Mouse (Mus musculus) kidney, postnatal 36 days (tissue): ENCODE data around the gene Gm28042.

Source experiments
- DNase-seq, 2 experiments: peaks; one replicate each; pipeline ENCODE4 v3.0.0; 2021 to 2022; ENCODE audit warnings: mixed read lengths in 2 of 2

The Gm28042 gene

GRCm38 (mm10) chr2:120060651-120061050 is 33.4 kb downstream of the Gm28042 start:
- DNase-seq: peak; percentile 30 to 37

GRCm38 (mm10) chr2:120062248-120062647 is 35.0 kb downstream of the Gm28042 start:
- no peak for DNase-seq

- DNase-seq: no peak
These were observed 37.3 kb downstream of the Gm28042 start for GRCm38 (mm10) chr2:120064639-120065038.

GRCm38 (mm10) chr2:120065243-120065642 is 38.0 kb downstream of the Gm28042 start:
- DNase-seq: no peak

- DNase-seq: no peak
These were observed 38.9 kb downstream of the Gm28042 start for GRCm38 (mm10) chr2:120066224-120066623.

GRCm38 (mm10) chr2:120068555-120069465 is 41.5 kb downstream of the Gm28042 start:
- DNase-seq: peak; percentile 27 to 60

GRCm38 (mm10) chr2:120069466-120069990 is 42.2 kb downstream of the Gm28042 start:
- DNase-seq: no peak

- DNase-seq: no peak
These were observed 46.8 kb downstream of the Gm28042 start for GRCm38 (mm10) chr2:120074096-120074495.

GRCm38 (mm10) chr2:120076076-120076705 is 48.9 kb downstream of the Gm28042 start:
- peak; percentile 68 to 86 for DNase-seq

GRCm38 (mm10) chr2:120082416-120082815 is 55.1 kb downstream of the Gm28042 start:
- DNase-seq: no peak

- peak; percentile 37 to 61 for DNase-seq
These were observed 57.5 kb downstream of the Gm28042 start for GRCm38 (mm10) chr2:120084593-120085361.

- no peak for DNase-seq
These were observed 58.7 kb downstream of the Gm28042 start for GRCm38 (mm10) chr2:120086038-120086437.

- DNase-seq: no peak
These were observed 60.1 kb downstream of the Gm28042 start for GRCm38 (mm10) chr2:120087391-120087790.

GRCm38 (mm10) chr2:120087897-120088296 is 60.6 kb downstream of the Gm28042 start:
- DNase-seq: no peak

- DNase-seq: no peak
These were observed 63.7 kb downstream of the Gm28042 start for GRCm38 (mm10) chr2:120090979-120091378.
